In the genomic region with DNA sequence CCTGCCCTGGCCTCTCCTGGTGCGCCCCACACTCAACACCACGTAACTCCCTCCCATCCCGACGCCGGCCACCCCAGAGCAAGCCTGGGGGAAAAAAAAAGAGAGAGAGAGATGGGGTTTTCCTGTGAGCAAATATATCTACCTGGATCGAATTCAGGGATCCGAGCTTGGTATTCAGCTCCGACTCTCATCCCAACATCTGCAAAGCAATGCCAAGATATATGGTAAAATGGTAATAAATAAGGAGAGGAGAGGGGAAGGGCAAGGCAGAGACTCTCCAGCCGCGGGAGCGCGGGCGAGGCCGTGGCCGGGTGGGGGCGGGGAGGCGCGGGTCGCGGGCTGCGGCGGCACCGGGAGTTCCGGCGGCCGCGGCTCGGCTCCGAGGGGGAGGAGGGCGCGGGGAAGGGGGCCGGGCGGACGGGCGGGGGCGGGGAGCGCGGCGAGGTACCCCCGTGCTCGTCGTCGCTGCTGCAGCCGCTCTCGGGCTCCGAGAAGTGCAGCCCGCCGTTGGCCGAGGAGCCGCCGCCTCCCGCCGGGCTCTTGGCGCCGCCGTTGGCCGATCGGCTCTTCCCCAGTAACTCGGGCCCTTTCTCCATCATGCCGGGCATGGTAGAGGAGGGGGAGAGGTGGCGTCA, we compare ENCODE assay signal across 8 mouse cellular contexts. TPM values are rescaled to one million over a fixed set of nuclear protein-coding genes. Genes with fewer than 3 reads are reported as not detected.
A peak's percentile ranks its signal among the peaks of the same experiment; 100 is the strongest.
DNase-seq lines count a peak whose midpoint lies in the region; ATAC-seq and TF ChIP-seq lines count a peak whose summit lies in the region.

No protein-coding gene starts in this region.

- H3K4me3 ChIP-seq in forebrain, embryonic 11.5 days (ENCODE audit: low read depth, low read length), result peak overlapping the region; percentile 75
- peak overlapping the region; percentile 86 for H3K4me3 ChIP-seq in limb, embryonic 11.5 days (ENCODE audit: low read depth, low read length)
- peak overlapping the region; percentile 68 for H3K4me3 ChIP-seq in myocyte

- peak; percentile 43 for ATAC-seq in forebrain, embryonic 11.5 days (replicated peaks; ENCODE audit: low FRiP score)
- peak; percentile 7; the same call in 1 of the 2 replicates for ATAC-seq in limb, embryonic 11.5 days (ENCODE audit: insufficient number of reproducible peaks, low FRiP score, low TSS enrichment, low read depth)
- no peak for ATAC-seq in granulocyte monocyte progenitor cell, adult 5-6 weeks (replicated peaks; ENCODE audit: poor library complexity, severe bottlenecking)

- peak overlapping the region; percentile 93 for H3K9ac ChIP-seq in forebrain, embryonic 11.5 days (ENCODE audit: low read length)
- H3K9ac ChIP-seq in limb, embryonic 11.5 days (ENCODE audit: low read length), result peak overlapping the region; percentile 95

- peak overlapping the region; percentile 95 for H3K4me2 ChIP-seq in forebrain, embryonic 11.5 days (ENCODE audit: low read depth, low read length, severe bottlenecking)
- peak overlapping the region; percentile 97 for H3K4me2 ChIP-seq in limb, embryonic 11.5 days (ENCODE audit: low read depth, severe bottlenecking)
- peak overlapping the region; percentile 86 for H3K4me2 ChIP-seq in myocyte (ENCODE audit: low read depth)

- peak; percentile 86 for DNase-seq in cerebellum, adult 11-12 months
- DNase-seq in cerebellum, adult 9-10 months, result no peak
- peak; percentile 18 for DNase-seq in ovary, postnatal 14 days (ENCODE audit: low spot score)
- no peak for DNase-seq in ovary, postnatal 10 days (ENCODE audit: low spot score)
- no peak for DNase-seq in forebrain, embryonic 11.5 days (ENCODE audit: low spot score)
- DNase-seq in limb, embryonic 11.5 days (ENCODE audit: low spot score), result no peak

- no peaks in the 10 kb centered on the region for H3K4me1 ChIP-seq in forebrain, embryonic 11.5 days (replicated peaks; ENCODE audit: control insufficient read depth, insufficient read depth, low read length)
- no peaks in the 10 kb centered on the region for H3K4me1 ChIP-seq in limb, embryonic 11.5 days (ENCODE audit: control insufficient read depth, insufficient read depth, low read length)

- H3K36me3 ChIP-seq in forebrain, embryonic 11.5 days (ENCODE audit: control insufficient read depth, insufficient read depth, low read length), result no peaks in the 10 kb centered on the region
- no peaks in the 10 kb centered on the region for H3K36me3 ChIP-seq in limb, embryonic 11.5 days (ENCODE audit: control insufficient read depth, insufficient read depth, low read length)
- H3K36me3 ChIP-seq in myocyte (ENCODE audit: control insufficient read depth, insufficient read depth), result peaks cover 7% of the 10 kb centered on the region

- H3K9me3 ChIP-seq in forebrain, embryonic 11.5 days (ENCODE audit: control insufficient read depth, low read length), result no peaks in the 10 kb centered on the region
- H3K9me3 ChIP-seq in limb, embryonic 11.5 days (ENCODE audit: control insufficient read depth, low read length), result no peaks in the 10 kb centered on the region

- no peaks in the 10 kb centered on the region for H3K27me3 ChIP-seq in forebrain, embryonic 11.5 days (ENCODE audit: control insufficient read depth, insufficient read depth, low read length)
- H3K27me3 ChIP-seq in limb, embryonic 11.5 days (ENCODE audit: control insufficient read depth, insufficient read depth, low read length), result no peaks in the 10 kb centered on the region
- H3K27me3 ChIP-seq in myocyte (ENCODE audit: control insufficient read depth, insufficient read depth, insufficient read length), result no peaks in the 10 kb centered on the region

- H3ac ChIP-seq in myocyte (ENCODE audit: control insufficient read depth, insufficient read length), result peak overlapping the region; percentile 90

- WGBS in forebrain, embryonic 11.5 days, result 0% methylated on average over 27 of the region's 61 CpGs
- WGBS in limb, embryonic 11.5 days, result under 1% methylated on average over 28 of the region's 61 CpGs

- H3K79me2 ChIP-seq in myocyte (ENCODE audit: control insufficient read depth, insufficient read depth), result peaks cover 24% of the 10 kb centered on the region

- H3K27ac ChIP-seq in forebrain, embryonic 11.5 days (ENCODE audit: low read depth, low read length), result peak overlapping the region; percentile 91
- peak overlapping the region; percentile 95 for H3K27ac ChIP-seq in limb, embryonic 11.5 days (replicated peaks; ENCODE audit: low read depth, low read length)

- TF ChIP-seq POLR2A in myocyte (IDR thresholded peaks at IDR 0.05; ENCODE audit: insufficient read length, low read depth), result no peak

TF ChIP-seq in myocyte, 11 proteins besides CTCF, POLR2A, EP300 and RAD21:
- TF ChIP-seq MYOD1 (IDR thresholded peaks at IDR 0.05; ENCODE audit: control insufficient read depth in 1 of 3, insufficient read length in 2 of 3, low read depth in 2 of 3) (peak in 1 of 3 experiments; percentile 9), MAX (IDR thresholded peaks at IDR 0.05; ENCODE audit: low read depth) (no peak)
TF ChIP-seq in myocyte: peak in this region for 1.

RNA-seq across cellular contexts. Expression of a gene that starts 0.5 kb away (rescaled TPM):
- 17.4 and 18.1 TPM in 2 replicates for polyA plus RNA-seq in forebrain, embryonic 11.5 days (2014; fragmentation: Nextera tagmentation; extraction: Ambion mirVana)
- 17.6 and 20.5 TPM in 2 replicates for polyA plus RNA-seq in limb, embryonic 11.5 days (2014; fragmentation: Nextera tagmentation; extraction: Ambion mirVana)
- 12.0 TPM for polyA plus RNA-seq in myocyte (2012; fragmentation: generic; extraction: Trizol)
- 17.0 and 21.9 TPM in 2 replicates for total RNA-seq in granulocyte monocyte progenitor cell, adult 5-6 weeks (2014; fragmentation: Nextera tagmentation)
- 10.0 and 12.5 TPM in 2 replicates for total RNA-seq in granulocyte monocyte progenitor cell, adult 5-6 weeks (2017)

RNA-seq across cellular contexts. Expression of a gene that starts 45.0 kb away (rescaled TPM):
- polyA plus RNA-seq in forebrain, embryonic 11.5 days (2014; fragmentation: Nextera tagmentation; extraction: Ambion mirVana), result 2.8 and 4.4 TPM in 2 replicates
- polyA plus RNA-seq in limb, embryonic 11.5 days (2014; fragmentation: Nextera tagmentation; extraction: Ambion mirVana), result 6.5 and 8.2 TPM in 2 replicates
- polyA plus RNA-seq in myocyte (2012; fragmentation: generic; extraction: Trizol), result 10.8 TPM
- total RNA-seq in granulocyte monocyte progenitor cell, adult 5-6 weeks (2014; fragmentation: Nextera tagmentation), result 4.8 and 6.2 TPM in 2 replicates
- total RNA-seq in granulocyte monocyte progenitor cell, adult 5-6 weeks (2017), result 2.7 and 4.9 TPM in 2 replicates

RNA-seq across cellular contexts. Expression of a gene that starts 53.2 kb away (rescaled TPM):
- 0.35 and 0.45 TPM in 2 replicates for polyA plus RNA-seq in forebrain, embryonic 11.5 days (2014; fragmentation: Nextera tagmentation; extraction: Ambion mirVana)
- 0.03 and 0.14 TPM in 2 replicates for polyA plus RNA-seq in limb, embryonic 11.5 days (2014; fragmentation: Nextera tagmentation; extraction: Ambion mirVana)
- 0.01 TPM for polyA plus RNA-seq in myocyte (2012; fragmentation: generic; extraction: Trizol)
- not detected in 2 replicates for total RNA-seq in granulocyte monocyte progenitor cell, adult 5-6 weeks (2014; fragmentation: Nextera tagmentation)
- total RNA-seq in granulocyte monocyte progenitor cell, adult 5-6 weeks (2017), result not detected in 2 replicates

Comparison
In these comparisons a context has a peak if more than half of its experiments do, and no peak if none do; other contexts are left out.
1. DNase-seq: peak in cerebellum, adult 11-12 months (single experiment) and ovary, postnatal 14 days (single experiment); none in cerebellum, adult 9-10 months (single experiment), ovary, postnatal 10 days (single experiment), forebrain, embryonic 11.5 days (single experiment) and limb, embryonic 11.5 days (single experiment).
2. Peak in every context shown above with its lines, with median percentiles within 50 percentile points of each other: H3K4me2 ChIP-seq and H3K4me3 ChIP-seq.